Mouse (Mus musculus) ES-Bruce4 (cell line): ENCODE data around the gene Sart1. TPM values are rescaled to one million over a fixed set of nuclear protein-coding genes. Genes with fewer than 3 reads are reported as not detected.

ENCODE experiments used
- H3K27ac ChIP-seq: 2 replicates; pipeline ENCODE4 v1.5.1; 2012; ENCODE audit warnings: low read length, inconsistent platforms; ENCODE audit not compliant: insufficient read depth
- H3K27me3 ChIP-seq: 2 replicates; pipeline ENCODE4 v1.6.1; 2012; ENCODE audit warnings: mild to moderate bottlenecking, low read length, inconsistent platforms; ENCODE audit not compliant: control insufficient read depth, poor library complexity, insufficient read depth, severe bottlenecking
- H3K36me3 ChIP-seq: 2 replicates; pipeline ENCODE4 v1.6.1; 2012; ENCODE audit warnings: inconsistent platforms, mild to moderate bottlenecking, low read length, moderate library complexity; ENCODE audit not compliant: control insufficient read depth, poor library complexity, insufficient read depth, severe bottlenecking
- H3K4me1 ChIP-seq: one replicate; pipeline ENCODE4 v1.8.1; 2011; ENCODE audit warnings: low read length; ENCODE audit not compliant: control insufficient read depth, insufficient read depth
- H3K4me3 ChIP-seq: 2 replicates; pipeline ENCODE4 v1.5.1; 2011; ENCODE audit warnings: low read depth, mild to moderate bottlenecking, low read length
- H3K9ac ChIP-seq: 2 replicates; pipeline ENCODE4 v1.6.1; 2012; ENCODE audit warnings: low read depth, mild to moderate bottlenecking, inconsistent platforms; ENCODE audit not compliant: poor library complexity, severe bottlenecking
- H3K9me3 ChIP-seq: replicated peaks from 2 replicates; pipeline ENCODE4 v1.6.1; 2012; ENCODE audit warnings: mild to moderate bottlenecking, low read length, inconsistent platforms; ENCODE audit not compliant: control insufficient read depth, poor library complexity, insufficient read depth, severe bottlenecking
- CTCF ChIP-seq: IDR thresholded peaks from one replicate; pipeline ENCODE4 v1.8.1; 2011; ENCODE audit warnings: low read depth, low read length
- EP300 ChIP-seq: IDR thresholded peaks from 2 replicates; pipeline ENCODE4 v1.6.1; 2011; ENCODE audit warnings: low read depth, low read length; ENCODE audit not compliant: insufficient read depth
- POLR2A ChIP-seq: IDR thresholded peaks from one replicate; pipeline ENCODE4 v1.8.1; 2011; ENCODE audit warnings: low read length; ENCODE audit not compliant: insufficient read depth
- polyA plus RNA-seq: library from polyadenylated mRNA; stranded (reverse); fragments of >200 nt; gene quantifications from 2 replicates; pipeline ENCODE4 v1.2.4, GENCODE M21; 2011; ENCODE audit warnings: low read depth; ENCODE audit not compliant: missing spikeins, insufficient read depth, insufficient read length

Gene Sart1
- polyA plus RNA-seq, 1 experiment: 67.8 TPM

- H3K27me3 ChIP-seq: no peaks in the 10 kb centered on the region
- TF ChIP-seq POLR2A: no peak
- no peak for TF ChIP-seq CTCF
- no peak for TF ChIP-seq EP300
- H3K27ac ChIP-seq: no peak overlapping the region
- H3K9ac ChIP-seq: no peak overlapping the region
- no peak overlapping the region for H3K4me3 ChIP-seq
- H3K36me3 ChIP-seq: no peaks in the 10 kb centered on the region
- no peaks in the 10 kb centered on the region for H3K9me3 ChIP-seq
- no peaks in the 10 kb centered on the region for H3K4me1 ChIP-seq
Measured at GRCm38 (mm10) chr19:5334741-5335140, 53.8 kb downstream of the Sart1 start.

- no peaks in the 10 kb centered on the region for H3K36me3 ChIP-seq
- H3K4me3 ChIP-seq: peak overlapping the region; percentile 12
- no peaks in the 10 kb centered on the region for H3K9me3 ChIP-seq
- H3K27ac ChIP-seq: no peak overlapping the region
- TF ChIP-seq CTCF: no peak
- no peak for TF ChIP-seq EP300
- TF ChIP-seq POLR2A: no peak
- H3K27me3 ChIP-seq: no peaks in the 10 kb centered on the region
- no peaks in the 10 kb centered on the region for H3K4me1 ChIP-seq
- H3K9ac ChIP-seq: peak overlapping the region; percentile 23; the same call in 1 of the 2 replicates
Measured at GRCm38 (mm10) chr19:5327970-5328369, 60.5 kb downstream of the Sart1 start.

Other genes with a start within 250 kb of the Sart1 start
- 18.3 and 22.0 TPM in 2 replicates for gene Pacs1, start 115.6 kb downstream of the Sart1 start, polyA plus RNA-seq
- 179 and 185 TPM in 2 replicates for gene Sf3b2, start 93.2 kb downstream of the Sart1 start, polyA plus RNA-seq
- gene Gal3st3, start 90.4 kb downstream of the Sart1 start, polyA plus RNA-seq: 2.5 and 2.9 TPM in 2 replicates
- gene Catsper1, start 53.0 kb downstream of the Sart1 start, polyA plus RNA-seq: not detected in 2 replicates
- 0.62 and 1.6 TPM in 2 replicates for gene Cst6, start 39.1 kb downstream of the Sart1 start, polyA plus RNA-seq
- gene Eif1ad, start 22.0 kb downstream of the Sart1 start, polyA plus RNA-seq: 33.1 and 36.6 TPM in 2 replicates
- gene Banf1, start 21.5 kb downstream of the Sart1 start, polyA plus RNA-seq: 370 and 395 TPM in 2 replicates
- 0.49 TPM in 1 of 2 replicates, not detected in the other for gene Tsga10ip, start 13.8 kb upstream of the Sart1 start, polyA plus RNA-seq
- gene Drap1, start 36.3 kb upstream of the Sart1 start, polyA plus RNA-seq: 138 and 154 TPM in 2 replicates
- gene AI837181, start 36.4 kb upstream of the Sart1 start, polyA plus RNA-seq: 17.5 and 21.9 TPM in 2 replicates
- 1.3 and 2.3 TPM in 2 replicates for gene Fosl1, start 58.8 kb upstream of the Sart1 start, polyA plus RNA-seq
- 3.3 and 4.2 TPM in 2 replicates for gene Ccdc85b, start 69.2 kb upstream of the Sart1 start, polyA plus RNA-seq
- gene Fibp, start 71.9 kb upstream of the Sart1 start, polyA plus RNA-seq: 37.7 and 47.6 TPM in 2 replicates
- gene Ctsw, start 79.8 kb upstream of the Sart1 start, polyA plus RNA-seq: 1.2 and 1.6 TPM in 2 replicates
- gene Efemp2, start 85.3 kb upstream of the Sart1 start, polyA plus RNA-seq: 21.5 and 24.6 TPM in 2 replicates
- 14.4 and 19.6 TPM in 2 replicates for gene Mus81, start 99.7 kb upstream of the Sart1 start, polyA plus RNA-seq
- gene Cfl1, start 101.8 kb upstream of the Sart1 start, polyA plus RNA-seq: 878 and 879 TPM in 2 replicates
- 0.99 and 1.5 TPM in 2 replicates for gene 1700020D05Rik, start 115.1 kb upstream of the Sart1 start, polyA plus RNA-seq
- 6.4 and 7.7 TPM in 2 replicates for gene Snx32, start 121.8 kb upstream of the Sart1 start, polyA plus RNA-seq
- 0.46 and 0.52 TPM in 2 replicates for gene Ovol1, start 171.9 kb upstream of the Sart1 start, polyA plus RNA-seq
- 1.9 TPM in 2 replicates for gene Ap5b1, start 179.3 kb upstream of the Sart1 start, polyA plus RNA-seq
- 47.2 and 56.5 TPM in 2 replicates for gene Rnaseh2c, start 213.2 kb upstream of the Sart1 start, polyA plus RNA-seq
- 50.9 and 65.5 TPM in 2 replicates for gene Kat5, start 221.5 kb upstream of the Sart1 start, polyA plus RNA-seq
- 28.5 and 32.9 TPM in 2 replicates for gene Rela, start 248.8 kb upstream of the Sart1 start, polyA plus RNA-seq